Mouse (Mus musculus) myocyte (in vitro differentiated cells): ENCODE results near the gene Zfp26. TPM values are rescaled to one million over a fixed set of nuclear protein-coding genes. Genes with fewer than 3 reads are reported as not detected.
A peak's percentile ranks its signal among the peaks of the same experiment; 100 is the strongest.

Source experiments
- H3K27me3 ChIP-seq: one replicate; pipeline ENCODE4 v1.6.1; 2011; ENCODE audit not compliant: control insufficient read depth, insufficient read depth, insufficient read length
- H3K36me3 ChIP-seq: one replicate; pipeline ENCODE4 v1.6.1; 2011; ENCODE audit not compliant: control insufficient read depth, insufficient read depth
- H3K4me2 ChIP-seq: one replicate; pipeline ENCODE4 v1.6.1; 2011; ENCODE audit warnings: low read depth, control low read depth
- H3K4me3 ChIP-seq: one replicate; pipeline ENCODE4 v1.5.1; 2011; ENCODE audit warnings: mild to moderate bottlenecking, control low read depth, moderate library complexity
- H3K79me2 ChIP-seq: one replicate; pipeline ENCODE4 v1.6.1; 2011; ENCODE audit not compliant: control insufficient read depth, insufficient read depth
- H3ac ChIP-seq: one replicate; pipeline ENCODE4 v1.6.1; 2011; ENCODE audit not compliant: control insufficient read depth, insufficient read length
- CEBPB ChIP-seq: IDR thresholded peaks from 2 replicates; pipeline ENCODE4 v1.6.1; 2011; ENCODE audit warnings: mild to moderate bottlenecking, moderate library complexity; ENCODE audit not compliant: poor library complexity, insufficient read depth, severe bottlenecking
- E2F4 ChIP-seq: IDR thresholded peaks from one replicate; pipeline ENCODE4 v1.6.1; 2011; ENCODE audit warnings: mild to moderate bottlenecking, control low read depth, moderate library complexity; ENCODE audit not compliant: insufficient read depth
- MAX ChIP-seq: IDR thresholded peaks from one replicate; pipeline ENCODE4 v1.6.1; 2011; ENCODE audit warnings: low read depth, mild to moderate bottlenecking, control low read depth
- MYOD1 ChIP-seq, 3 experiments: IDR thresholded peaks; one replicate each; pipeline ENCODE4 v1.6.1; 2011; ENCODE audit warnings: control low read depth in 2 of 3, low read depth in 2 of 3, mild to moderate bottlenecking in 2 of 3, moderate library complexity in 1 of 3; ENCODE audit not compliant: insufficient read length in 2 of 3, control insufficient read depth in 1 of 3
- MYOG ChIP-seq, 3 experiments: IDR thresholded peaks; one replicate each; pipeline ENCODE4 v1.6.1; 2011; ENCODE audit warnings: control low read depth in 2 of 3, low read depth in 2 of 3, mild to moderate bottlenecking in 2 of 3; ENCODE audit not compliant: insufficient read length in 2 of 3, control insufficient read depth in 1 of 3, insufficient read depth in 1 of 3
- POLR2A ChIP-seq: IDR thresholded peaks from one replicate; pipeline ENCODE4 v1.6.1; 2011; ENCODE audit warnings: low read depth, mild to moderate bottlenecking, control low read depth, moderate library complexity; ENCODE audit not compliant: insufficient read length
- POLR2AphosphoS2 ChIP-seq: IDR thresholded peaks from one replicate; pipeline ENCODE4 v1.6.1; 2011; ENCODE audit warnings: low read depth, control low read depth; ENCODE audit not compliant: insufficient read length
- REST ChIP-seq: IDR thresholded peaks from one replicate; pipeline ENCODE4 v1.6.1; 2011; ENCODE audit warnings: mild to moderate bottlenecking, control low read depth, moderate library complexity; ENCODE audit not compliant: insufficient read depth, insufficient read length
- SRF ChIP-seq: IDR thresholded peaks from one replicate; pipeline ENCODE4 v1.6.1; 2011; ENCODE audit warnings: low read depth; ENCODE audit not compliant: control insufficient read depth, insufficient read length
- TCF12 ChIP-seq: IDR thresholded peaks from one replicate; pipeline ENCODE4 v1.6.1; 2011; ENCODE audit warnings: mild to moderate bottlenecking, control low read depth; ENCODE audit not compliant: poor library complexity, insufficient read depth, severe bottlenecking
- TCF3 ChIP-seq: IDR thresholded peaks from one replicate; pipeline ENCODE4 v1.6.1; 2011; ENCODE audit warnings: low read depth, control low read depth; ENCODE audit not compliant: insufficient read length
- USF1 ChIP-seq: IDR thresholded peaks from one replicate; pipeline ENCODE4 v1.6.1; 2011; ENCODE audit warnings: low read depth, mild to moderate bottlenecking, control low read depth, moderate library complexity
- polyA plus RNA-seq: library from polyadenylated mRNA; unstranded; fragments of >200 nt; fragmentation: generic; extraction: Trizol; gene quantifications from one replicate; pipeline ENCODE4 v1.2.1, GENCODE M21; 2012; ENCODE audit warnings: missing spikeins

The Zfp26 gene
- polyA plus RNA-seq, 1 experiment, result 2.0 TPM

DNA sequence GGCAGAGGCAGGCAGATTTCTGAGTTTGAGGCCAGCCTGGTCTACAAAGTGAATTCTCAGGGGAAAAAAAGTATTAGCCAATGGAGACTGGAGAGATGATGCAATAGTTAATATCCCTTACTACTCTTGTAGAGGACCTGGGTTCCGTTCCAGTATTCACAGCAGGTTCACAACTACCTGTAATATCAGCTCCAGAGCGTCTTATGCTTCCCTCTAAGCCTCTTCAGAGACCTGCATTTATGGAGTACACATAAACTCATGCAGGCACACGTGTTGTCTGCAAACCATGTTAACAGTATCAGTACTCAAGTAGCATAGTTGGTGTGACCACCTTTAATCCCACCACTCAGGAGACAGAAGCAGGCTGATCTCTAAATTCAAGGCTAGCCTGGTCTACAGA is 30.0 kb downstream of the Zfp26 start:
- Histone ChIP-seq H3K4me3 (no peak overlapping the region), H3K79me2 (no peaks in the 10 kb centered on the region), H3K27me3 (no peaks in the 10 kb centered on the region), H3K4me2 (no peak overlapping the region), H3ac (no peak overlapping the region), H3K36me3 (peaks cover 6% of the 10 kb centered on the region)
- TF ChIP-seq CEBPB, result no peak
- peak; percentile 4 for TF ChIP-seq POLR2AphosphoS2
- no peak for TF ChIP-seq MYOD1 (IDR thresholded peaks at IDR 0.05; ENCODE audit: control insufficient read depth in 1 of 3, insufficient read length in 2 of 3, low read depth in 2 of 3)

DNA sequence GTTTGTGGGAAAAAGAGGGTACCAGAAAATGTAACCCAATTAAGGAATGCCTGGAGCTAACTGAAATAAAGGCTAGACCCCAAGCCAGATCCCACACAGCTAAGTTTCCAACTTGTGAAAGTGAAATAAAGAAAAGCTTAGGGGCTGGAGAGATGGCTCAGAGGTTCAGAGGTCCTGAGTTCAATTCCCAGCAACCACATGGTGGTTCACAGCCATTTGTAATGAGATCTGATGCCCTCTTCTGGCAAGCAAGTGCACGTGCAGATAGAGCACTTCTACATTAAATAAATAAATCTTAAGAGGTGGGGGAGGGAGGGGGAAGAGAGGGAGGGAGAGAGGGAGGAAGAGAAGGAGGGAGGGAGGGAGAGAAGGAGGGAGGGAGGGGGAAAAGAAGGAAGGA is 48.5 kb downstream of the Zfp26 start:
- Histone ChIP-seq H3ac (no peak overlapping the region), H3K36me3 (no peaks in the 10 kb centered on the region), H3K4me3 (no peak overlapping the region), H3K79me2 (no peaks in the 10 kb centered on the region), H3K4me2 (no peak overlapping the region), H3K27me3 (no peaks in the 10 kb centered on the region)
- TF ChIP-seq POLR2A, result no peak

DNA sequence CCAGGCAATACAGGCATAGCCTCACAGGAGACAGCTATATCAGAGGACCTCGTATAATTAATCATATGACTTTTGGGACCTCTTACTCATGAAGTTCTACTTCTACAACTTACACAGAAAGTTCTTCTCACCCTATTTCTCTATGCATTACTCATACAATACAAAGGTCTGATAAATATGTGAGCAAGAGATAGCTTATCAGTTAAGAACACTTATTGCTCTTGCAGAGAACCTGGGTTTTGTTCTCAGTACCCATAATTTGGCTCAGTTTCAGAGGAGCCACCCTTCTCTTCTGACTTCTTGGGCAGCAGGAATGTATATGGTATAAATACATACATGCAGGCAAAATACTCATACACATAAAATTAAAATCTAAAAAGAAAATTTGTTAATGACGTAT is 50.6 kb downstream of the Zfp26 start:
- Histone ChIP-seq H3ac (no peak overlapping the region), H3K4me3 (no peak overlapping the region), H3K36me3 (no peaks in the 10 kb centered on the region), H3K27me3 (no peaks in the 10 kb centered on the region), H3K4me2 (no peak overlapping the region), H3K79me2 (no peaks in the 10 kb centered on the region)
- no peak for TF ChIP-seq POLR2A
- no peak for TF ChIP-seq POLR2AphosphoS2
- no peak for TF ChIP-seq USF1
- no peak for TF ChIP-seq SRF
- TF ChIP-seq MAX, result no peak
- TF ChIP-seq MYOD1 (IDR thresholded peaks at IDR 0.05; ENCODE audit: control insufficient read depth in 1 of 3, insufficient read length in 2 of 3, low read depth in 2 of 3), result no peak

DNA sequence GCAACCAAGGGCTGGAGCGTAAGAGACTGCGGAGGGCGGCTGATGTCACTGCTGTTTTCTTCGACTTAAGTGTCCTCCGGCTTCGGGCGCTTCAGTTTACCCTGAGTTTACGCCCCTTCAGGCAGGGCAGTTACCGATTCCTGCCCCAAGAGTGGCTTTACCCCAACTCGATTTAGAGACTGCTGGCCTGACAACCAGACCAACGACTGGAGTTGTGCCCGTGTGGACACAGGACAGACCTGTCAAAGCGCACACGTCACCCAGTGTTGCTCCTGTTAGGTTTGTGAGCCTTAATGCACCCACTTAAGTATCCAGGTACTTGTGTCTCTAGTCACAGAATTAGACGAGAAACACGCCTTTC is 74.6 kb downstream of the Zfp26 start:
- Histone ChIP-seq H3K36me3 (no peaks in the 10 kb centered on the region), H3K27me3 (no peaks in the 10 kb centered on the region), H3K4me2 (peak overlapping the region; percentile 72), H3K79me2 (peaks cover 30% of the 10 kb centered on the region), H3ac (peak overlapping the region; percentile 2), H3K4me3 (peak overlapping the region; percentile 60)
- no peak for TF ChIP-seq CEBPB
- no peak for TF ChIP-seq POLR2A
- no peak for TF ChIP-seq POLR2AphosphoS2
- no peak for TF ChIP-seq SRF
- TF ChIP-seq E2F4, result no peak
- TF ChIP-seq MYOD1 (IDR thresholded peaks at IDR 0.05; ENCODE audit: control insufficient read depth in 1 of 3, insufficient read length in 2 of 3, low read depth in 2 of 3), result no peak
- no peak for TF ChIP-seq MAX
- TF ChIP-seq USF1, result no peak
- no peak for TF ChIP-seq MYOG (IDR thresholded peaks at IDR 0.05; ENCODE audit: control insufficient read depth in 1 of 3, insufficient read depth in 1 of 3, insufficient read length in 2 of 3, low read depth in 2 of 3)
- TF ChIP-seq TCF3, result no peak

DNA sequence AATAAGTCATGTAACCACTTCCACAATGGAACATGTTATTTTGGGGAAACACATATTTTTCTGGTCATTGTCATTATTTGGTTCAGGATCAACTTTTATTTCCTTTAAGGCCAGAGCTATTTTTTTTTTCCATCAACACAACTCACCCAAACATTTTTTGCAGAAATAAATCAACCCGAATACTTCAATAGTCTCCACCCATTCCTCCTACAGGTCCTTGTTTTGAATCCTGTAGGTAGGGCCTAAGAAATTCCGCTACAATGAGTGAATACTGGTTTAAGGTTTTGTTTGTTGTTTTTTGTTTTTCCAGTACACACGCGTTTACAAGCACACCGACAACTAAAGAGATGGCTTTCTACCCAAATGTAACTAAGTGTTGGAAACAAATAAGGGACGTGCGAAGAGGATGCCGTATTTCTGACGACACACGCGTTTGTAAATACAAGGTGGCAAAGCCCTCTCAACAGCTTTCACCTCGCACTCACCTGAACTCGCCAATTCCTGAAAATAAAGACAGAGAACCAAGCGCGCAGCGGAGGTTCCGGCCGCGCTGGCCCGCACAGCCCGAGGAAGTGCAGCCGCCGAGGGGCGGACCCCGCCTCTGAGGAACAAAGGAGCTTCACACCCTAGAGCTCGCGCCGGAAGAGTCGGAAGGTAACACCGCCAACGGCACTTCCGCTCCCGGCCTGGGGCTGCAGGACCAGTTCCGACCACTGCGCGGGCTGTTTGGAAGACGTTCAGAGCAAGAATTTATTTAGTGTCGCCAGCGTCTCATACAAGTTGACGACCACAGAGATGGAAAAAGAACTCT is 75.2 kb downstream of the Zfp26 start, which contains the start of gene Zfp560:
Gene Zfp560 (minus strand): TSS at position 646 of the 811 bp plus-strand sequence.
- H3K4me2 ChIP-seq, result peak within 1 kb of the TSS; percentile 72

More for the DNA sequence above, 75.2 kb downstream of the Zfp26 start, which contains the start of gene Zfp560:
- Histone ChIP-seq H3K79me2 (peaks cover 30% of the 10 kb centered on the region), H3K4me3 (peak within 1 kb of the TSS; percentile 60), H3K36me3 (no peaks in the 10 kb centered on the region), H3ac (peak within 1 kb of the TSS; percentile 2), H3K27me3 (no peaks in the 10 kb centered on the region)
- TF ChIP-seq E2F4, result peak; percentile 82
- no peak for TF ChIP-seq SRF
- peak; percentile 68 for TF ChIP-seq POLR2A
- TF ChIP-seq TCF3, result no peak
- no peak for TF ChIP-seq CEBPB
- peak in 1 of 3 experiments; percentile 52 for TF ChIP-seq MYOG (IDR thresholded peaks at IDR 0.05; ENCODE audit: control insufficient read depth in 1 of 3, insufficient read depth in 1 of 3, insufficient read length in 2 of 3, low read depth in 2 of 3)
- TF ChIP-seq REST, result no peak
- no peak for TF ChIP-seq USF1
- TF ChIP-seq TCF12, result no peak
- TF ChIP-seq MYOD1 (IDR thresholded peaks at IDR 0.05; ENCODE audit: control insufficient read depth in 1 of 3, insufficient read length in 2 of 3, low read depth in 2 of 3), result no peak
- peak; percentile 76 for TF ChIP-seq POLR2AphosphoS2
- TF ChIP-seq MAX, result no peak
